Mouse (Mus musculus) brain, embryonic 14.5 days (tissue): Measurements from ENCODE around the gene 1500011B03Rik. TPM values are rescaled to one million over a fixed set of nuclear protein-coding genes. Genes with fewer than 3 reads are reported as not detected.
"Not testable (repeated sequence)": the region's sequence is repeated elsewhere in the genome, so short reads cannot be mapped to it uniquely, and the experiment has no call there.

ENCODE experiments used
- DNase-seq: peaks from one replicate; pipeline ENCODE4 v3.0.0-alpha.2; 2011; ENCODE audit warnings: low read depth
- CTCF ChIP-seq: fragments of 200-500 bp; IDR thresholded peaks from 2 replicates; pipeline ENCODE4 v1.5.1; 2012; ENCODE audit warnings: inconsistent platforms, mild to moderate bottlenecking, moderate library complexity, borderline replicate concordance; ENCODE audit not compliant: insufficient read depth, insufficient read length; ENCODE audit errors: extremely low read depth
- POLR2A ChIP-seq: fragments of 200-500 bp; IDR thresholded peaks from 2 replicates; pipeline ENCODE4 v1.6.1; 2012; ENCODE audit warnings: mild to moderate bottlenecking, inconsistent platforms, borderline replicate concordance; ENCODE audit not compliant: poor library complexity, insufficient read depth, insufficient read length, severe bottlenecking; ENCODE audit errors: extremely low read depth
- polyA plus RNA-seq: library from polyadenylated mRNA; depleted of rRNA; stranded (reverse); fragments of >200 nt; gene quantifications from 2 replicates; pipeline ENCODE4 v1.2.3, GENCODE M21; 2012; rRNA removed

The 1500011B03Rik gene
- 204 and 243 TPM in 2 replicates for polyA plus RNA-seq

- TF ChIP-seq CTCF = no peak
- TF ChIP-seq POLR2A = peak; percentile 70; the same call in 1 of the 2 replicates
- DNase-seq = peak; percentile 95
These were observed at the start of gene 1500011B03Rik for GRCm38 (mm10) chr5:114822796-114823688. TSS of gene 1500011B03Rik (minus strand) at chr5:114823468.

DNA sequence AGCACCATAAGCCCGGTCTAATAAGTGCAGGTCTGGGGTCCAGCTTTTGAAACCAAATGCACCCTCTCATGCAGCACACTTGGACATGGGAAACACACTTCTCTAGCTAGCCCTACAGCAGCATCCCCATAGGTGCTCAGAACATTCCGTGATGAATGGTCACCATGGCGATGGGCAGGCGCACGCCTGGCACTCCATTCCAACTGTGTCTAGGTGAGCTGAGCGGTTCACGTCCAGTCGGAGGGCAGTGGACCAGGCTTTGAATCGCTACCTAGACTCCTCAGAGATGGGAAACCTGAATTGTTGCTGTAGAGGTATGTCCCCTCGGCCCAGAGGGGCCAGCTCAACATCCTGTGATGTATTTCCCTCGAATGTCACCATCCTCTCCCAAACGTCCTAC, 42.0 kb upstream of the 1500011B03Rik start:
- TF ChIP-seq POLR2A = no peak
- TF ChIP-seq CTCF = no peak
- DNase-seq = no peak

DNA sequence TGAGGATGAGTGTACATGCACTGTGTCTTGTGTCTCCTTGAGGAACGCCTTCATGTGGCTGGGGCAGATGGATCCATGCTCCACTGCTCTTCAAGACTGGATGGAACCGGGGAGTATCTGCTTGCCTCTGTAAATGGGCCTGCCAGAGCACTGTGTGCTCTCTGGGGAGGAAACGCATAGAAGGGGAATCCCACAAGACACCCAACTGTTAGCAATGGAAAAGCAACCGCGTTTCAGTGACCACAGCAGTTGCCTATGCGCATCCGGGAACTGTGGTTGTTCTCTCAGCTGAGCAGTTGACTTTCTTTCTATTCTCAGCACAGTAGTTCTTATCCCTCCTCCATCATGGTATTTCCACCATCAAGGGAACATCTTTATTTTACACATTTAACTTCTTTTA, 41.5 kb upstream of the 1500011B03Rik start:
- DNase-seq = no peak
- TF ChIP-seq POLR2A (no peak), CTCF (no peak)

DNA sequence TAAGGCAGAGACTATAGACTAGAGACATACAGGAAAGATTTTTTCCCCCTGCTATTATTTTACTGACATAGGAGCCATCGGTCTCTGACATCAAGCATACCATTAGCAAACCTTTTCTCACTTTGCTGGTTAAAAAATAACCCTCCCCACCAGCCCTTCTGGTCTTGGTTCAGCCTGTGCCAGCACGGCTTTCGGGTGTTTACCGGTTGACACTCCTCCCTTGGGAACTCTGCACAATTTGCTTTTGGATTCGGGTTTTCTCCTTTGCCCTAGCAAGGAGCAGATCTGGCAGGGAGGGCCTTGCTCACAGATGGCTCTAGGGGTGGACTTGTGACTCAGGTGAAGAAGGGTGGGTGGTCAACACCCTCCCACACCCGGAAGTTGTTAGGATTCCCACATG, 38.5 kb upstream of the 1500011B03Rik start:
- DNase-seq = no peak
- TF ChIP-seq CTCF = no peak
- no peak for TF ChIP-seq POLR2A

GRCm38 (mm10) chr5:114859253-114859652, 36.0 kb upstream of the 1500011B03Rik start:
- TF ChIP-seq POLR2A (no peak), CTCF (peak; percentile 98)
- DNase-seq = peak; percentile 95

- DNase-seq = no peak
- TF ChIP-seq POLR2A (no peak), CTCF (no peak)
These were observed 35.3 kb upstream of the 1500011B03Rik start, which contains the start of gene Gm9936 for GRCm38 (mm10) chr5:114858582-114858981. TSS of gene Gm9936 (minus strand) at chr5:114858682.

- not testable (repeated sequence) for DNase-seq
These were observed 30.1 kb upstream of the 1500011B03Rik start, which contains the start of gene 4930519G04Rik for GRCm38 (mm10) chr5:114853364-114853763. TSS of gene 4930519G04Rik (plus strand) at chr5:114853664.

- DNase-seq = no peak
- TF ChIP-seq POLR2A (no peak), CTCF (no peak)
These were observed 28.4 kb upstream of the 1500011B03Rik start for GRCm38 (mm10) chr5:114851565-114852236.

- DNase-seq = not testable (repeated sequence)
These were observed 21.1 kb upstream of the 1500011B03Rik start for GRCm38 (mm10) chr5:114844371-114844770.

DNA sequence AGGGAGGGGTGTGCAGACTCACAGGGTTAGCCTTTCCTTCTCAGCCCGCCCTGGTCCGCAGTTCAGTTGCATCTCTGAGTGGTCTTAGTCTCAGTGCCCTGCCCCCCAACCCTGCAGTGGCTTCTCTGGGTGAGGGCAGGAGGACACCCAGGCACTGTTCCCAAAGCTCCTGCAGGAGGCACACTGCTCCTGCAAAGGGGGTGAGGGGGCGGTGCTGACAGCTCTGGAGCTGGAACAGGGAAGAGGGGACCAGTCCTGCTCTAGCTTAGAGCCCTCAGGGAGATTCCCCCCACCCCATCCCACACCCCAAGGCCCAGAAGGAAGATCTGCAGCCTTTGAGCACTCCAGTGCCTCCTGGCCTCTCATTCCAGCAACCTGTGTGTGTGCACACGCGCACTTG, 19.4 kb upstream of the 1500011B03Rik start:
- no peak for DNase-seq
- TF ChIP-seq CTCF = no peak
- TF ChIP-seq POLR2A = no peak

GRCm38 (mm10) chr5:114842155-114842554, 18.9 kb upstream of the 1500011B03Rik start:
- peak; percentile 71 for DNase-seq

- DNase-seq = not testable (repeated sequence)
These were observed 17.2 kb upstream of the 1500011B03Rik start for GRCm38 (mm10) chr5:114840481-114840880.
